12 mouse cellular contexts compared by ENCODE assay signal in the genomic region with DNA sequence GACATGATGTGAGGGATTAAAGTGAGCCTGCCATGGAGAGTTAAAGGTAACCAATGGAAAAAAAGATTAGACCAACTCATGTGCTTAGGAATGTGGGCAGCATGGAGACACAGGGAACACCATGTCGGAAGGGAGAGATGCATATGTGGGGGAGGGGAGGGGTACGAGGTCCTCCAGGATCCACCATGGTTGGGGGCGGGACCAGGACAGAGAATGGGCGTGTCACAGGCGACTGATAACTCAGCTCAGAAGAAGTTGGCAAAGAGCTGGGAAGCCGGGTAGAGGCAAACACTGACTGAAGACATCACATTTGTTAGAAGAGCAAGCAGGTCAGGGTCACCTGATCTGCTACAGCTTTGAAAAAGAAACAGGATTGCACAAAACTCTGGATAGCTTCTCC. TPM values are rescaled to one million over a fixed set of nuclear protein-coding genes. Genes with fewer than 3 reads are reported as not detected.
"Had no signal": no experiment of that assay in that cellular context is flagged by ENCODE, and none has a peak within 500 bp of the region (broad histone marks: within the 10 kb centered on the region; RNA-seq: fewer than 3 reads in every experiment).

No protein-coding gene starts in this region.

- H3K4me1 ChIP-seq: limb, embryonic 13.5 days had no signal

- DNase-seq: kidney, postnatal 36 days; left cerebral cortex, postnatal 4 days; lung, adult 18-20 months; lung, postnatal 36 days; midbrain, embryonic 14.5 days; thymus, postnatal 4 days had no signal

- H3K4me3 ChIP-seq: layer of hippocampus, adult 2 months; limb, embryonic 13.5 days; neural tube, embryonic 12.5 days had no signal

- ATAC-seq: lung, postnatal 0 days had no signal

RNA-seq across cellular contexts. Expression of gene Cntn2, which starts 21.9 kb away (rescaled TPM):
- total RNA-seq: megakaryocyte progenitor cell, adult 5-6 weeks; monocyte, adult 5-6 weeks had no signal
